Comparison of ENCODE assay signal across 19 mouse cellular contexts in genomic region chr9:102581921-102582469, GRCm38 (mm10). TPM values are rescaled to one million over a fixed set of nuclear protein-coding genes. Genes with fewer than 3 reads are reported as not detected.
DNase-seq lines count a peak whose midpoint lies in the region; ATAC-seq and TF ChIP-seq lines count a peak whose summit lies in the region.
"Had no signal": no experiment of that assay in that cellular context is flagged by ENCODE, and none has a peak within 500 bp of the region (broad histone marks: within the 10 kb centered on the region; RNA-seq: fewer than 3 reads in every experiment).

No protein-coding gene starts in this region.

- H3K27ac ChIP-seq in lung, postnatal 0 days (ENCODE audit: low read length): no peak overlapping the region
- H3K27ac ChIP-seq: embryonic facial prominence, embryonic 12.5 days; forebrain, embryonic 13.5 days; heart, embryonic 13.5 days; hindbrain, postnatal 0 days had no signal

- intact Hi-C loops in left cerebral cortex, postnatal 36 days (cut with DNase I): no loop called here

- ATAC-seq in frontal cortex, adult (ENCODE audit: low TSS enrichment): peak; percentile 85
- ATAC-seq in lung, postnatal 0 days: no peak
- ATAC-seq: forebrain, embryonic 13.5 days; forebrain, postnatal 0 days; hindbrain, postnatal 0 days had no signal

- no peak for TF ChIP-seq CTCF in lung, postnatal 0 days (IDR thresholded peaks at IDR 0.05)

- WGBS in lung, postnatal 0 days: 75% methylated on average over 12 of the region's 12 CpGs

- H3K4me3 ChIP-seq in lung, postnatal 0 days (ENCODE audit: low read depth, low read length): no peak overlapping the region
- H3K4me3 ChIP-seq: embryonic facial prominence, embryonic 12.5 days; forebrain, embryonic 13.5 days; heart, embryonic 13.5 days had no signal

- DNase-seq in frontal cortex, postnatal 25 days (ENCODE audit: low spot score in 2 of 2): no peak
- DNase-seq in left cerebral cortex, postnatal 36 days (ENCODE audit: low spot score in 2 of 2): peak; percentile 10 to 24
- no peak for DNase-seq in left cerebral cortex, adult 11 months (ENCODE audit: low spot score)
- peak; percentile 7 for DNase-seq in right cerebral cortex, postnatal 25 days
- DNase-seq in right cerebral cortex, postnatal 4 days: no peak
- peak; percentile 20 to 34 for DNase-seq in right cerebral cortex, postnatal 36 days (ENCODE audit: low spot score in 2 of 2)
- DNase-seq in lung, postnatal 0 days (ENCODE audit: low spot score): no peak
- DNase-seq: adrenal gland, postnatal 10 days; cerebellum, adult 11-12 months; cerebellum, adult 9-10 months; cerebellum, postnatal 25 days; forebrain, postnatal 0 days; gastrocnemius, postnatal 10 days; heart, postnatal 36 days had no signal

- H3K4me1 ChIP-seq in lung, postnatal 0 days (ENCODE audit: insufficient read depth, low read depth, low read length): no peaks in the 10 kb centered on the region
- H3K4me1 ChIP-seq: embryonic facial prominence, embryonic 12.5 days; forebrain, embryonic 13.5 days had no signal

- H3K9ac ChIP-seq in lung, postnatal 0 days (replicated peaks; ENCODE audit: low read depth): no peak overlapping the region
- H3K9ac ChIP-seq: embryonic facial prominence, embryonic 12.5 days; forebrain, embryonic 13.5 days; forebrain, postnatal 0 days; heart, embryonic 13.5 days had no signal

- no peaks in the 10 kb centered on the region; the same call in 1 of the 2 replicates for H3K36me3 ChIP-seq in lung, postnatal 0 days (ENCODE audit: insufficient read depth, low read length)

- H3K4me2 ChIP-seq in lung, postnatal 0 days (replicated peaks; ENCODE audit: low read depth, low read length): no peak overlapping the region
- H3K4me2 ChIP-seq: embryonic facial prominence, embryonic 12.5 days; forebrain, embryonic 13.5 days; heart, embryonic 13.5 days had no signal

- H3K9me3 ChIP-seq in lung, postnatal 0 days (ENCODE audit: low read length): no peaks in the 10 kb centered on the region
- H3K9me3 ChIP-seq: embryonic facial prominence, embryonic 12.5 days; forebrain, embryonic 13.5 days; heart, embryonic 13.5 days had no signal

- no peak for TF ChIP-seq EP300 in lung, postnatal 0 days (IDR thresholded peaks at IDR 0.05)

- no peaks in the 10 kb centered on the region for H3K27me3 ChIP-seq in lung, postnatal 0 days (replicated peaks; ENCODE audit: insufficient read depth, low read length)
- H3K27me3 ChIP-seq: embryonic facial prominence, embryonic 12.5 days; forebrain, embryonic 13.5 days; heart, embryonic 13.5 days had no signal

RNA-seq across cellular contexts. Expression of gene Anapc13, which starts 44.1 kb away (rescaled TPM):
- total RNA-seq in left cerebral cortex, postnatal 36 days (2021): 100 to 1,000 TPM in 1 of 2 experiments, 10 to 100 TPM in 1; 91.6 to 109 TPM
- 140 and 151 TPM in 2 replicates for polyA plus RNA-seq in lung, postnatal 0 days (2015; fragmentation: Nextera tagmentation; extraction: Ambion mirVana)

RNA-seq across cellular contexts. Expression of gene Cep63, which starts 44.3 kb away (rescaled TPM):
- total RNA-seq in left cerebral cortex, postnatal 36 days (2021): 10 to 100 TPM; 30.3 to 32.8 TPM
- polyA plus RNA-seq in lung, postnatal 0 days (2015; fragmentation: Nextera tagmentation; extraction: Ambion mirVana): 33.8 and 35.3 TPM in 2 replicates

Comparison
In these comparisons a context has a peak if more than half of its experiments do, and no peak if none do; other contexts are left out.
1. DNase-seq: peak in left cerebral cortex, postnatal 36 days (2 of 2), right cerebral cortex, postnatal 25 days (single experiment) and right cerebral cortex, postnatal 36 days (2 of 2); none in frontal cortex, postnatal 25 days (0 of 2), left cerebral cortex, adult 11 months (single experiment), right cerebral cortex, postnatal 4 days (single experiment) and lung, postnatal 0 days (single experiment).